Mouse (Mus musculus) MEL (cell line): Measurements from ENCODE around the gene Cd180. TPM values are rescaled to one million over a fixed set of nuclear protein-coding genes. Genes with fewer than 3 reads are reported as not detected.

ENCODE experiments used
- DNase-seq: peaks from one replicate; pipeline ENCODE4 v3.0.0; 2011; ENCODE audit warnings: low read depth, low spot score
- H3K27ac ChIP-seq: 2 replicates; pipeline ENCODE4 v1.5.1; 2012; ENCODE audit warnings: low read depth, mild to moderate bottlenecking, control low read depth, low read length, moderate library complexity; ENCODE audit not compliant: control insufficient read depth
- H3K27me3 ChIP-seq, 2 experiments: fragments of 150-350 bp in 1 of 2; sonication (generic) in 1 of 2; 2 replicates each; pipeline ENCODE4 v1.6.1; 2012; ENCODE audit warnings: low read length in 2 of 2, mild to moderate bottlenecking in 2 of 2, improper control_type of control experiment in 1 of 2, moderate library complexity in 1 of 2; ENCODE audit not compliant: insufficient read depth in 2 of 2, control insufficient read depth in 1 of 2
- H3K36me3 ChIP-seq, 2 experiments: 2 replicates each; pipeline ENCODE4 v1.6.1; 2012 to 2014; ENCODE audit warnings: low read length in 2 of 2, improper control_type of control experiment in 1 of 2, inconsistent platforms in 1 of 2, mild to moderate bottlenecking in 1 of 2; ENCODE audit not compliant: insufficient read depth in 2 of 2, control insufficient read depth in 1 of 2
- H3K4me1 ChIP-seq, 2 experiments: fragments of 150-350 bp in 1 of 2; sonication (generic) in 1 of 2; 2 replicates each; pipeline ENCODE4 v1.6.1; 2012; ENCODE audit warnings: low read length in 2 of 2, improper control_type of control experiment in 1 of 2, mild to moderate bottlenecking in 1 of 2; ENCODE audit not compliant: insufficient read depth in 2 of 2, control insufficient read depth in 1 of 2
- H3K4me3 ChIP-seq, 2 experiments: fragments of 150-350 bp in 1 of 2; sonication (generic) in 1 of 2; 2 replicates each; pipeline ENCODE4 v1.5.1; 2012; ENCODE audit warnings: low read depth in 2 of 2, low read length in 2 of 2, mild to moderate bottlenecking in 2 of 2, moderate library complexity in 2 of 2, control low read depth in 1 of 2, improper control_type of control experiment in 1 of 2; ENCODE audit not compliant: control insufficient read depth in 1 of 2, insufficient read depth in 1 of 2
- H3K79me2 ChIP-seq: 2 replicates; pipeline ENCODE4 v1.6.1; 2012; ENCODE audit warnings: mild to moderate bottlenecking, low read length, moderate library complexity; ENCODE audit not compliant: control insufficient read depth, poor library complexity, insufficient read depth
- H3K9ac ChIP-seq: 2 replicates; pipeline ENCODE4 v1.6.1; 2012; ENCODE audit warnings: low read depth, mild to moderate bottlenecking, control low read depth, low read length, moderate library complexity; ENCODE audit not compliant: control insufficient read depth, poor library complexity, severe bottlenecking
- H3K9me3 ChIP-seq: fragments of 150-350 bp; sonication (generic); replicated peaks from 2 replicates; pipeline ENCODE4 v1.6.1; 2012; ENCODE audit warnings: mild to moderate bottlenecking, low read length, improper control_type of control experiment, moderate library complexity; ENCODE audit not compliant: insufficient read depth
- BHLHE40 ChIP-seq: IDR thresholded peaks from 2 replicates; pipeline ENCODE4 v1.6.1; 2012; ENCODE audit warnings: low read depth, mild to moderate bottlenecking, inconsistent platforms, low read length, improper control_type of control experiment, borderline replicate concordance
- CHD1 ChIP-seq: IDR thresholded peaks from 2 replicates; pipeline ENCODE4 v1.6.1; 2012; ENCODE audit warnings: low read depth, mild to moderate bottlenecking, inconsistent platforms, low read length, improper control_type of control experiment
- E2F4 ChIP-seq: IDR thresholded peaks from 2 replicates; pipeline ENCODE4 v1.6.1; 2011; ENCODE audit warnings: low read depth, low read length, improper control_type of control experiment, borderline replicate concordance
- EP300 ChIP-seq, 2 experiments: IDR thresholded peaks; 2 replicates each; pipeline ENCODE4 v1.6.1; 2011; ENCODE audit warnings: improper control_type of control experiment in 2 of 2, low read length in 2 of 2, low read depth in 1 of 2, mild to moderate bottlenecking in 1 of 2
- ETS1 ChIP-seq: IDR thresholded peaks from 2 replicates; pipeline ENCODE4 v1.6.1; 2012; ENCODE audit warnings: low read depth, mild to moderate bottlenecking, inconsistent platforms, low read length, improper control_type of control experiment, moderate library complexity
- GATA1 ChIP-seq: IDR thresholded peaks from 2 replicates; pipeline ENCODE4 v1.6.1; 2011; ENCODE audit warnings: low read depth, low read length, improper control_type of control experiment
- HCFC1 ChIP-seq: IDR thresholded peaks from 2 replicates; pipeline ENCODE4 v1.6.1; 2012; ENCODE audit warnings: low read depth, mild to moderate bottlenecking, inconsistent platforms, low read length, improper control_type of control experiment, moderate library complexity
- JUND ChIP-seq: IDR thresholded peaks from 2 replicates; pipeline ENCODE4 v1.6.1; 2011; ENCODE audit warnings: low read depth, mild to moderate bottlenecking, improper control_type of control experiment, low read length
- MAFK ChIP-seq: IDR thresholded peaks from 2 replicates; pipeline ENCODE4 v1.6.1; 2011; ENCODE audit warnings: low read depth, mild to moderate bottlenecking, low read length, improper control_type of control experiment, borderline replicate concordance
- MAZ ChIP-seq: IDR thresholded peaks from 2 replicates; pipeline ENCODE4 v1.6.1; 2012; ENCODE audit warnings: low read depth, mild to moderate bottlenecking, inconsistent platforms, low read length, improper control_type of control experiment
- MXI1 ChIP-seq: IDR thresholded peaks from 2 replicates; pipeline ENCODE4 v1.6.1; 2011; ENCODE audit warnings: mild to moderate bottlenecking, low read depth, low read length, improper control_type of control experiment
- MYC ChIP-seq: IDR thresholded peaks from 2 replicates; pipeline ENCODE4 v1.6.1; 2011; ENCODE audit warnings: low read depth, mild to moderate bottlenecking, low read length, improper control_type of control experiment, moderate library complexity
- POLR2A ChIP-seq, 2 experiments: IDR thresholded peaks; 2 replicates each; pipeline ENCODE4 v1.6.1; 2011 to 2012; ENCODE audit warnings: low read length in 2 of 2, mild to moderate bottlenecking in 2 of 2, control low read depth in 1 of 2, improper control_type of control experiment in 1 of 2, low read depth in 1 of 2, moderate library complexity in 1 of 2; ENCODE audit not compliant: control insufficient read depth in 1 of 2, insufficient read depth in 1 of 2, poor library complexity in 1 of 2
- RAD21 ChIP-seq: IDR thresholded peaks from 2 replicates; pipeline ENCODE4 v1.6.1; 2011; ENCODE audit warnings: mild to moderate bottlenecking, low read depth, low read length, improper control_type of control experiment
- RCOR1 ChIP-seq: IDR thresholded peaks from 2 replicates; pipeline ENCODE4 v1.6.1; 2012; ENCODE audit warnings: low read depth, mild to moderate bottlenecking, inconsistent platforms, low read length, improper control_type of control experiment
- SIN3A ChIP-seq: IDR thresholded peaks from 2 replicates; pipeline ENCODE4 v1.6.1; 2012; ENCODE audit warnings: low read length, improper control_type of control experiment, inconsistent platforms
- SMC3 ChIP-seq: IDR thresholded peaks from 2 replicates; pipeline ENCODE4 v1.6.1; 2011; ENCODE audit warnings: low read depth, low read length, improper control_type of control experiment
- TAL1 ChIP-seq: IDR thresholded peaks from 2 replicates; pipeline ENCODE4 v1.6.1; 2012; ENCODE audit warnings: mild to moderate bottlenecking, inconsistent platforms, low read length, moderate library complexity, mixed read lengths
- TBP ChIP-seq: IDR thresholded peaks from 2 replicates; pipeline ENCODE4 v1.8.0; 2011; ENCODE audit warnings: low read depth, low read length, improper control_type of control experiment
- USF1 ChIP-seq: IDR thresholded peaks from 2 replicates; pipeline ENCODE4 v1.6.1; 2014; ENCODE audit warnings: low read depth, mild to moderate bottlenecking, inconsistent platforms, low read length, improper control_type of control experiment, moderate library complexity
- ZC3H11A ChIP-seq: IDR thresholded peaks from 2 replicates; pipeline ENCODE4 v1.6.1; 2012; ENCODE audit warnings: low read depth, mild to moderate bottlenecking, inconsistent platforms, low read length, improper control_type of control experiment
- polyA plus RNA-seq, 2 experiments: library from polyadenylated mRNA; stranded (reverse) in 1 of 2; unstranded in 1 of 2; fragments of >175 nt in 1 of 2; fragments of >200 nt in 1 of 2; gene quantifications; 2 replicates each; pipeline versions ENCODE4 v1.2.1 to v1.2.4; 2012; ENCODE audit warnings: low replicate concordance in 2 of 2, low read depth in 1 of 2; ENCODE audit not compliant: insufficient read length in 2 of 2, insufficient read depth in 1 of 2, missing spikeins in 1 of 2
- total RNA-seq: library from RNA; depleted of rRNA; stranded (reverse); fragments of 300-350 nt; gene quantifications from 2 replicates; pipeline ENCODE4 v1.2.3, GENCODE M21; 2012

The Cd180 gene
- total and polyA plus RNA-seq, 3 experiments: 0.12 to 1.8 TPM; not detected in 1

DNA sequence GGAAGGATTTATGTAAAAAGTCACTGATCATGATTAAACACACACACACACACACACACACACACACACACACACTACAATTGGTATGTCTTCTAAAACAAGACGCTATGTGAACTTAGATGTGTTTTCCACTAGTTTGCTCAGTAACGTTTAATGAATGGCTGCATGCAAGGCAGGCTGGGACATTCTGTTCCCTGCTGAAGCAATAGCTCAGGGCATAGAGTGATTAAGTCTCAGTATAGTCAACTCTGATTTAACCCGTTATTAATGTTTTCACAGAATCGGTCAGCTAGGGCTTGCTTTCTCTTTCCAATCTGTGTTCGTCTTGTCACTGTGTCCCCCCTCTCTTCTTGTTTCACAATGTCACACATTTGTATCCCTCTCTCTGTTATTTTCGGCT lies 82.1 kb downstream of the Cd180 start:
- H3K27ac ChIP-seq: no peak overlapping the region
- H3K36me3 ChIP-seq: peaks cover 0 to 36% of the 10 kb centered on the region in 2 experiments; a peak in 2 of 4 replicates
- no peaks in the 10 kb centered on the region for H3K9me3 ChIP-seq
- H3K4me1 ChIP-seq: peaks cover 24 to 28% of the 10 kb centered on the region in 2 experiments
- no peak overlapping the region for H3K4me3 ChIP-seq
- DNase-seq: no peak
- no peak for TF ChIP-seq MXI1
- no peak for TF ChIP-seq JUND
- TF ChIP-seq MAZ: no peak
- no peak for TF ChIP-seq TBP
- TF ChIP-seq BHLHE40: no peak
- no peak for TF ChIP-seq SMC3
- no peak for TF ChIP-seq RAD21
- TF ChIP-seq USF1: no peak
- no peak for TF ChIP-seq MYC
- no peak for TF ChIP-seq MAFK
- TF ChIP-seq TAL1: no peak
- TF ChIP-seq E2F4: no peak
- TF ChIP-seq HCFC1: no peak
- no peak for TF ChIP-seq RCOR1
- no peak for TF ChIP-seq ETS1
- no peak for TF ChIP-seq ZC3H11A
- TF ChIP-seq CHD1: no peak
- no peak for TF ChIP-seq EP300 (IDR thresholded peaks at IDR 0.05; ENCODE audit: low read depth in 1 of 2, low read length in 2 of 2)
- no peaks in the 10 kb centered on the region for H3K79me2 ChIP-seq
- H3K9ac ChIP-seq: no peak overlapping the region
- no peaks in the 10 kb centered on the region for H3K27me3 ChIP-seq

DNA sequence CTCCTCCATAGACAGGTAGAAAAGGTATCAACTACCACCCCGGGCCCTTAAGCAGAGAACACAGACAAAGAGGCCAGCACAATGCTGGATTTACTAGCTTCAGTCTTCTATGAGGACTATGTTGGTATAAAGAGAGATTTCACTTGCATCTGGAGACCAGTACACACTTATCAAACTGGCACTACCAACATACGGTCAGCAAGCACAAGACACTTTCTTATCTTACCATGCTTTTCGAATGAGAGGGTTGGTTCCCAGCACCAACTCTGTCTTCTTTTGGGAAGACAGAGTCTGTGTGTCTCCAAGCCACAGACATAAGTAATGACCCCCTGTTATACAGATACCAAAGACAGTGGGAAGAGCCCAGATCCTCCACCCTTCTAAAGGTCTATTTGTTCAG lies 85.5 kb downstream of the Cd180 start:
- H3K27me3 ChIP-seq: no peaks in the 10 kb centered on the region
- no peaks in the 10 kb centered on the region for H3K79me2 ChIP-seq
- peaks cover 10 to 16% of the 10 kb centered on the region in 2 experiments for H3K4me1 ChIP-seq
- TF ChIP-seq GATA1 (peak; percentile 42), MYC (no peak), ZC3H11A (no peak), EP300 (IDR thresholded peaks at IDR 0.05; ENCODE audit: low read depth in 1 of 2, low read length in 2 of 2) (peak; percentile 10 to 54; a peak in 1 of 4 replicates), SIN3A (0 out of 2 replicates have a peak, but pooled peaks have one; percentile 16), POLR2A (IDR thresholded peaks at IDR 0.05; ENCODE audit: control insufficient read depth in 1 of 2, insufficient read depth in 1 of 2, low read depth in 1 of 2, low read length in 2 of 2, poor library complexity in 1 of 2) (no peak)
- peaks cover 2 to 15% of the 10 kb centered on the region in 2 experiments; a peak in 3 of 4 replicates for H3K36me3 ChIP-seq
- no peak overlapping the region for H3K9ac ChIP-seq
- peak; percentile 25 for DNase-seq
- H3K9me3 ChIP-seq: no peaks in the 10 kb centered on the region
- H3K4me3 ChIP-seq: no peak overlapping the region
- no peak overlapping the region for H3K27ac ChIP-seq
